8 mouse cellular contexts compared by ENCODE assay signal in the genomic region with DNA sequence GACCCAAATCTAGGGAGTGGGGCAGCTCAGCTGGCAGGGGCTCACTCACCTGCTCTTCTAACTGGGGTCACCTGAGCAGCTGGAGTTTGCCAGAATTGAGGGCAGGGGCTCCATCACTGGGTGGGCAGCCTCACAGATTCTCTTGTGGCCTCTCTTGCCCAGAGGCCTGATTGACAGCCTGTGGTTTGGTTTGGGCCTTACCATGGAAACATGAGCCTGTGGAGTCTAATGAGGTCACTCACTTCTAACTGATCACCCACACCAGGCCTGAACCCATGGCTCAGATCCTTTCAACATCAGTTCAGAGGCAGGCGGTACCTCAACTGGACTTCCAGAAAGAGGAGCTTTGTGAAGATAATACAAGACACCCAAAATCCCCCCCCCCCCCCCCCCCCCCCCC. TPM values are rescaled to one million over a fixed set of nuclear protein-coding genes. Genes with fewer than 3 reads are reported as not detected.
DNase-seq lines count a peak whose midpoint lies in the region; ATAC-seq and TF ChIP-seq lines count a peak whose summit lies in the region.

No protein-coding gene starts in this region.

- no peaks in the 10 kb centered on the region for H3K9me3 ChIP-seq in heart, embryonic 13.5 days
- no peaks in the 10 kb centered on the region for H3K9me3 ChIP-seq in midbrain, embryonic 13.5 days

- no peaks in the 10 kb centered on the region for H3K36me3 ChIP-seq in heart, embryonic 13.5 days
- no peaks in the 10 kb centered on the region for H3K36me3 ChIP-seq in midbrain, embryonic 13.5 days
- no peaks in the 10 kb centered on the region for H3K36me3 ChIP-seq in thymus, adult 2 months (ENCODE audit: control insufficient read depth, insufficient read depth, low read length)

- TF ChIP-seq CTCF in thymus, adult 2 months (IDR thresholded peaks at IDR 0.05; ENCODE audit: borderline replicate concordance, control insufficient read depth, extremely low read depth, insufficient read depth, low read length, poor library complexity): no peak

- no peak overlapping the region for H3K4me3 ChIP-seq in heart, embryonic 13.5 days
- no peak overlapping the region for H3K4me3 ChIP-seq in midbrain, embryonic 13.5 days (replicated peaks)
- H3K4me3 ChIP-seq in thymus, adult 2 months (ENCODE audit: control insufficient read depth, insufficient read depth, low read length): no peak overlapping the region

- H3K4me2 ChIP-seq in heart, embryonic 13.5 days: peak overlapping the region; percentile 24
- 0 out of 2 replicates have a peak overlapping the region, but pooled peaks have one; percentile 13 for H3K4me2 ChIP-seq in midbrain, embryonic 13.5 days (replicated peaks)

- H3K9ac ChIP-seq in heart, embryonic 13.5 days: 0 out of 2 replicates have a peak overlapping the region, but pooled peaks have one; percentile 19
- H3K9ac ChIP-seq in midbrain, embryonic 13.5 days (replicated peaks): no peak overlapping the region

- no peak for TF ChIP-seq POLR2A in thymus, adult 2 months (IDR thresholded peaks at IDR 0.05; ENCODE audit: control insufficient read depth, extremely low read depth, insufficient read depth, low read length, poor library complexity)

- DNase-seq in kidney, adult 11 months: peak; percentile 7
- no peak for DNase-seq in kidney, adult 9 months
- DNase-seq in right cerebral cortex, postnatal 36 days (ENCODE audit: low spot score in 2 of 2): no peak
- DNase-seq in thymus, adult 2 months: no peak
- no peak for DNase-seq in urinary bladder, adult 18-20 months (ENCODE audit: low spot score in 2 of 2)

- peak; percentile 65 for ATAC-seq in common myeloid progenitor, adult 5-6 weeks (replicated peaks; ENCODE audit: low read depth, poor library complexity, severe bottlenecking)
- no peak for ATAC-seq in heart, embryonic 13.5 days (ENCODE audit: extremely low read depth, insufficient number of reproducible peaks, low FRiP score, low TSS enrichment)
- ATAC-seq in midbrain, embryonic 13.5 days: peak; percentile 52

- no peak overlapping the region for H3K27ac ChIP-seq in heart, embryonic 13.5 days (replicated peaks)
- peak overlapping the region; percentile 90 for H3K27ac ChIP-seq in midbrain, embryonic 13.5 days
- H3K27ac ChIP-seq in thymus, adult 2 months (ENCODE audit: control insufficient read depth, insufficient read depth, low read length): no peak overlapping the region

- 50% methylated on average over 1 of the region's 1 CpGs for WGBS in heart, embryonic 13.5 days
- WGBS in midbrain, embryonic 13.5 days: 6% methylated on average over 1 of the region's 1 CpGs
- 95% methylated on average over 1 of the region's 1 CpGs for WGBS in thymus, adult 2 months

- H3K27me3 ChIP-seq in heart, embryonic 13.5 days (replicated peaks): no peaks in the 10 kb centered on the region
- no peaks in the 10 kb centered on the region for H3K27me3 ChIP-seq in midbrain, embryonic 13.5 days
- H3K27me3 ChIP-seq in thymus, adult 2 months (ENCODE audit: control insufficient read depth, insufficient read depth, low read length): no peaks in the 10 kb centered on the region

- peaks cover 11% of the 10 kb centered on the region for H3K4me1 ChIP-seq in heart, embryonic 13.5 days
- peaks cover 19% of the 10 kb centered on the region for H3K4me1 ChIP-seq in midbrain, embryonic 13.5 days (replicated peaks)
- H3K4me1 ChIP-seq in thymus, adult 2 months (replicated peaks; ENCODE audit: control insufficient read depth, insufficient read depth, low read length): peaks cover 11% of the 10 kb centered on the region

RNA-seq across cellular contexts. Expression of a gene that starts 33.9 kb away (rescaled TPM):
- not detected in 2 replicates for total RNA-seq in common myeloid progenitor, adult 5-6 weeks (2017)
- polyA plus RNA-seq in heart, embryonic 13.5 days (2015; fragmentation: Nextera tagmentation; extraction: Ambion mirVana): 0.56 and 0.84 TPM in 2 replicates
- polyA plus RNA-seq in midbrain, embryonic 13.5 days (2015; fragmentation: Nextera tagmentation; extraction: Ambion mirVana): 0.71 and 0.82 TPM in 2 replicates
- 8.2 and 8.3 TPM in 2 replicates for polyA plus RNA-seq in thymus, adult 2 months (2012; rRNA removed)
